Mouse (Mus musculus): ENCODE measurements around the gene Fam227a.
A peak's percentile ranks its signal among the peaks of the same experiment; 100 is the strongest.

DNA sequence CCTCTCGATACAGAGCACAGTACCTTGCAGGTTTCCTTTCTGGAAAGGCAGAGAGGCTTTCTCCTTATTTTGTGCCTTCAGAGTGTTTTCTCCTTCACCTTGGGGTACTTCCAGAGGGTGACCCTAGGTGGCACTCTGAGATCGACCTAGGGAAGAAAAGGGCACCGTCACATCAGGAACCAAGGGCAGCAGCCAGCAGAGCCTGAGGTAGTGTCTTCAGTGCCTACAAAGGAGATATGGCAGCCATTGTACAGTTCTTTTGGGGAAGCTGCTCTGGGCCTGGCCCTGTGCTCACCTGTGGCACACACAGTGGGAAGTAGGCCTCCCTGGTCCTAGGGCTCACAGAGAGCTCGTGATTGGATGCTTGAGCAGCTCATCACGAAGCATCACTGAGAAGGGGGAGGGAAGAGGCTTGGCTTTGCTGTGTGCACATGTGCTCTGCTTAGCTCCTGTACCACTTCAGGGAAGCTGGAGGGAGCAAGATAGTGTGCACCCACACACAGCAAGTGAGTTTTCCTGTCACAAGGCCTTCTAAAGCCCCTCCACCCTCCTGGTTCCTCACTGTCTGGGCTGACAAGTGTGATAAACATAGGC, 49.6 kb upstream of the Fam227a start:
- TF ChIP-seq CTCF (IDR thresholded peaks at IDR 0.05; ENCODE audit: low read depth) (peak; percentile 22; the same call in 1 of the 2 replicates), EP300 (optimal IDR thresholded peaks at IDR 0.05) (no peak)

Measured in stomach, postnatal 0 days (tissue).